Mouse (Mus musculus) lung, postnatal 0 days (tissue): Measurements from ENCODE around the gene Itgb2l. TPM values are rescaled to one million over a fixed set of nuclear protein-coding genes. Genes with fewer than 3 reads are reported as not detected.

Experiments
- ATAC-seq: fragments of 200-750 bp; cut with Nextera tagmentation; 2 replicates; pipeline ENCODE4 v1.8.0; 2017; ENCODE audit warnings: moderate library complexity
- DNase-seq: peaks from one replicate; pipeline ENCODE4 v3.0.0-alpha.2; 2016; ENCODE audit warnings: low spot score
- H3K27ac ChIP-seq: fragments of 300-500 bp; sonication (generic); 2 replicates; pipeline ENCODE4 v1.5.1; 2014; ENCODE audit warnings: antibody characterized with exemption, mild to moderate bottlenecking, low read length, mixed read lengths
- H3K27me3 ChIP-seq: fragments of 300-500 bp; sonication (generic); replicated peaks from 2 replicates; pipeline ENCODE4 v1.6.1; 2014; ENCODE audit warnings: low read length, mixed read lengths; ENCODE audit not compliant: insufficient read depth
- H3K36me3 ChIP-seq: fragments of 300-500 bp; sonication (generic); 2 replicates; pipeline ENCODE4 v1.6.1; 2014; ENCODE audit warnings: low read length, mixed read lengths; ENCODE audit not compliant: insufficient read depth
- H3K4me1 ChIP-seq: fragments of 300-500 bp; sonication (generic); 2 replicates; pipeline ENCODE4 v1.6.1; 2014; ENCODE audit warnings: antibody characterized with exemption, low read depth, low read length, mixed read lengths; ENCODE audit not compliant: insufficient read depth
- H3K4me2 ChIP-seq: fragments of 300-500 bp; sonication (generic); replicated peaks from 2 replicates; pipeline ENCODE4 v1.6.1; 2014; ENCODE audit warnings: low read depth, mild to moderate bottlenecking, low read length, moderate library complexity, mixed read lengths
- H3K4me3 ChIP-seq: fragments of 300-500 bp; sonication (generic); 2 replicates; pipeline ENCODE4 v1.5.1; 2014; ENCODE audit warnings: low read depth, low read length
- H3K9ac ChIP-seq: fragments of 300-500 bp; sonication (generic); replicated peaks from 2 replicates; pipeline ENCODE4 v1.6.1; 2014; ENCODE audit warnings: low read depth, mild to moderate bottlenecking
- H3K9me3 ChIP-seq: fragments of 300-500 bp; sonication (generic); 2 replicates; pipeline ENCODE4 v1.6.1; 2016; ENCODE audit warnings: low read length, mixed read lengths
- CTCF ChIP-seq: IDR thresholded peaks from 2 replicates; pipeline ENCODE4 v1.5.1; 2016; ENCODE audit warnings: antibody characterized with exemption, mild to moderate bottlenecking
- EP300 ChIP-seq: IDR thresholded peaks from 2 replicates; pipeline ENCODE4 v1.6.1; 2016; ENCODE audit warnings: antibody characterized with exemption, mild to moderate bottlenecking, control low read depth
- WGBS: fragments of 180-500 bp; shearing (Covaris S2); extraction: QIAGEN DNeasy Blood & Tissue Kit; methylation state at CpG from one replicate; pipeline ENCODE4 v1.1.7; 2014; 5-methylcytosine and 5-hydroxymethylcytosine counted together
- polyA plus RNA-seq: library from polyadenylated mRNA; unstranded; fragments of >200 nt; fragmentation: Nextera tagmentation; extraction: Ambion mirVana; gene quantifications from 2 replicates; pipeline ENCODE4 v1.2.1, GENCODE M21; 2015

Itgb2l gene
- polyA plus RNA-seq, 1 experiment from 2014 or later: 0.93 TPM

DNA sequence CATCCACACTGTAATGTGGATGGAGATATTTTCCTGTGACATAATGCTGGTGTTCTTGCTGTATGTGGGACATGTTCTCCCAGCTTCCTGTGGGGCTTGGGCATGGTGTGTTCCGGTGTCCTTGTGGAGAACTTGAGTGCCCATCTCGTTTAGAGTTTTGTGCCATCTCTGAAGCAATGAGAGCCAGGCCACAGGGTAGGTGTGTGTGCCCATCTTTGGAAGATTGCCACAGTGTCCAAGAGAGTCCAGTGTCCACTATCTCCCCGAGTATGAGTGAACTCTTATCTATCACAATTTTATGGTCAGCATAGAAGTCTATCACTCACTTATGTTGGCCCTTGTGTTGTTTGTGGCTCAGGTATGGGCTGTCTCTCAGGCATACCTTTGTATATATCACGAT, 47.9 kb downstream of the Itgb2l start:
- 66% methylated on average over 4 of the region's 4 CpGs for WGBS
- ATAC-seq (no peak), DNase-seq (no peak)
- Histone ChIP-seq H3K4me3 (no peak overlapping the region), H3K36me3 (no peaks in the 10 kb centered on the region), H3K27ac (no peak overlapping the region), H3K9me3 (no peaks in the 10 kb centered on the region), H3K4me1 (no peaks in the 10 kb centered on the region), H3K27me3 (no peaks in the 10 kb centered on the region), H3K9ac (no peak overlapping the region), H3K4me2 (no peak overlapping the region)
- TF ChIP-seq CTCF: no peak
- TF ChIP-seq EP300: no peak

DNA sequence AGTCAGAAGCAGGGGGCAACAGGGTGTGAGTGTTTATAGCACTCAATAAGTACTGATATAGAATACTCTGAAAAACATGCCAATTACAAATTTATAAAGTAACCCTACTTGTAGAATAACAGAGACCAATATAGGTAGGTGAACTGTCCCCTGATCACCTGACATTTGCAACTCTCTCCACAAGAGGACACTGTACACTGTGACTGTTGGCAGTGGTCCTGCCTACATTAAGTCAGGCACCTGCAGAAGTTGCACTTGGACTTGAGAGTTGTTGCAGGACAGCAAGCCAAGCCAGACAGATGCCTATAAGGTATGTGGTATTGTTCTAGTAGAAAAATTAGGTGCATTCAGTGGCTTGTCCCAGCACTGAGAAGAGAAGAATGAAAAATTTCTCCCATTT, 52.3 kb downstream of the Itgb2l start:
- Histone ChIP-seq H3K4me3 (no peak overlapping the region), H3K36me3 (no peaks in the 10 kb centered on the region), H3K4me1 (no peaks in the 10 kb centered on the region), H3K27me3 (no peaks in the 10 kb centered on the region), H3K9ac (no peak overlapping the region), H3K27ac (no peak overlapping the region), H3K9me3 (no peaks in the 10 kb centered on the region), H3K4me2 (no peak overlapping the region)
- DNase-seq (no peak), ATAC-seq (no peak)
- TF ChIP-seq CTCF (peak; percentile 41), EP300 (no peak)

DNA sequence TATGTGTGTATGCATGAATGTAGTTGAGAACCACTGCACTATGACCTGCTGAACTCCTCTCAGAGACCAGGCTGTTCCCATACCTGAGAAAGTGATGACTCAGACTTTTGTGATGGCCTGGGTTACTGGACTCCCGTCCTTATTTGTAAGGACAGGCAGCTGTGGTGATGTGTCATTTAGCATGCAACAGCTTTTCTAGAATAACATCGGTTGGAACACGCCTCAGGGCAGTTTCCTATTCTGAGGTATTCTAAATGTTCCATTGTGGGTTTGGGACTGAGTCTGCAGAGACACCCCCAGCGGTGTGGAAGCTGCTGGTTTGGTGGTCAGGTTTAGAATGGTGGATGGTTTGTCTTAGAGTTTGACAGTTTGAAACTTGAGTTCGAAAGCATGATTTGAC, 54.9 kb downstream of the Itgb2l start:
- ATAC-seq (no peak), DNase-seq (no peak)
- no peaks in the 10 kb centered on the region for H3K9me3 ChIP-seq
- no peak overlapping the region for H3K4me2 ChIP-seq
- no peak overlapping the region for H3K9ac ChIP-seq
- TF ChIP-seq EP300 (no peak), CTCF (no peak)
- H3K27ac ChIP-seq: no peak overlapping the region
- H3K27me3 ChIP-seq: no peaks in the 10 kb centered on the region
- H3K4me3 ChIP-seq: no peak overlapping the region
- H3K36me3 ChIP-seq: no peaks in the 10 kb centered on the region
- no peaks in the 10 kb centered on the region for H3K4me1 ChIP-seq
- WGBS: 72% methylated on average over 5 of the region's 5 CpGs

DNA sequence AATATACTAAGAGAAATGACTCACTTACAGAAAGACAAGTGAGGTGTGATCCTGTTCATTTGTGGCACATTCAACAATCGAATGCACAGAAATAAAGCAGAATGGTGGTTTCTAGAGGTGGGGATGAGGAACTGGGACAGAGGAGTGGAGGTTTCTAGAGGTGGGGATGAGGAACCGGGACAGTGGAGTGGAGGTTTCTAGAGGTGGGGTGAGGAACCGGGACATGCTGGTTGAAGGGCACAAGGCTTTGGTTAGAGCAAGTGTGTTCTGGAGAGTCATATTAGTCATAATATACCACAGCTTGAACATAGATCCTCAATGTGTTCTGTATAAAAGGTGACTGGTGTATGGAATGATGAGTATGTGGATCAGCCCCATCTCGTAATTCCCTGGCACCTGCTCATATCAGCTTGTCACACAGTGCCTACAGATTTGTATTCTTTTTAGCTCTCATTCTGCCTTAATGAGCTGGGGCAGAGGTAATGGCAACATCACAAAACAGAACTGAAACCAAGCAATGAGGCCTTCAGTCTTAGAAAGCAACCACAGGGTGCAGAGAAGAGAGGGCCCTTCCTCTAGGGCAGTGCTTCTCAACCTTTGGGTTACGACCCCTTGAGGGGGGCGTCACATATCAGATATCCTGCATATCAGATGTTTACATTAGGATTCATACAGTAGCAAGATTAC, 55.6 kb downstream of the Itgb2l start:
- no peak overlapping the region for H3K9ac ChIP-seq
- TF ChIP-seq CTCF (no peak), EP300 (no peak)
- DNase-seq (no peak), ATAC-seq (no peak)
- no peak overlapping the region for H3K27ac ChIP-seq
- H3K36me3 ChIP-seq: no peaks in the 10 kb centered on the region
- no peaks in the 10 kb centered on the region for H3K27me3 ChIP-seq
- H3K4me1 ChIP-seq: no peaks in the 10 kb centered on the region
- WGBS: 77% methylated on average over 6 of the region's 6 CpGs
- no peaks in the 10 kb centered on the region for H3K9me3 ChIP-seq
- no peak overlapping the region for H3K4me3 ChIP-seq
- no peak overlapping the region for H3K4me2 ChIP-seq

DNA sequence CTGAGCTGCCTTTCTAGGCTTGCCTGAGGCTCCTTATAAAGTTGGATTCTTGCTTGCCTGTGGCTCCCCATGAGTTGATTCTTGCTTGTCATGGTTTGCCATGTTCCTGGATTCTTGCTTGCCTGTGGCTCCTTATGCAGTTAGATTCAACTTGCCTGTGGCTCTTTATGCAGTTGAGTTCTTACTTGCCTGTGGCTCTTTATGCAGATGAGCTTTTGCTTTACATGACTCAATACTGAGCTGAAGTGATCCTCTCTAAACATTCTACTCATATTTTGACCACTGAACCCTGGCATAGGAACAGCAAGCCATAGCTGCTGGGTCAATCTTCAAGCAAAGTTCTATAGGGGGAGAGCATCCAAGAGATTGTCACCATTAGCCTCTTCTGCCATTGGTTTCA, 58.7 kb downstream of the Itgb2l start:
- ATAC-seq (no peak), DNase-seq (no peak)
- Histone ChIP-seq H3K27ac (no peak overlapping the region), H3K9ac (no peak overlapping the region), H3K4me3 (no peak overlapping the region), H3K27me3 (no peaks in the 10 kb centered on the region), H3K36me3 (no peaks in the 10 kb centered on the region), H3K4me2 (no peak overlapping the region), H3K4me1 (no peaks in the 10 kb centered on the region), H3K9me3 (no peaks in the 10 kb centered on the region)
- no peak for TF ChIP-seq EP300
- TF ChIP-seq CTCF: no peak

DNA sequence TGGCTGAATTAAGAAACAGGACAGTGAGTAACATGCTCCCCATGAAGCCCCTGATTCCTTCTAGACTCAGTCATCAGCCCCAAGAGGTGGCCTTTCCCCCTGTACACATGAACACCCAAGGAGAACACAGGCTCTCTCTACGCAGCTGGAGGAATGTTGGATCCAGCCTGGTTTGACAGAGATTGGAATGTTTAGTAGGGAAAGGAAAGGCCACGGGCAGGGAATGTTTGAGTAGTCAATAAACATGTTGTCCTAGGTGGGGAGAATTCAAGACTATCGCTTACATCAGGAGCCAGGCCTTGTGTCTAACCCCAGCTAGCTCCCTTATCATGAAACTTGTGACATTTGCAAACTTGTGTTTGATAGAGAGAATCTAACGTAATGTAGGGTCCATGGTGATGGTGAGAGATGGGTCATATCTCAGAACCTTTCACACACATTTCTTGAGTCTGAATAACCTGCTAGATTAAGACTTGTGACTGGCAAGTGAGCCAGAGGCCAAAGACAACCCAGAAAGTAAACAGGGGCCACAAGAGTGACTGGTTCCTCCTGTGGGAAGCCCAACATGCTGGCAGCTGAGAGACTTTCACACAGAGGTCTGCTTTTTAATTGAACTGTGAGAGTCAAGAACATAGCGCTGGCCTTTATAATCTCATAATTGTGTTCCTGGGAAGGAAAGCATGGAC, 60.8 kb downstream of the Itgb2l start:
- ATAC-seq (peak; percentile 53; the same call in 1 of the 2 replicates), DNase-seq (no peak)
- H3K9me3 ChIP-seq: no peaks in the 10 kb centered on the region
- no peak overlapping the region for H3K4me3 ChIP-seq
- H3K27ac ChIP-seq: no peak overlapping the region
- WGBS: 52% methylated on average over 5 of the region's 5 CpGs
- H3K4me1 ChIP-seq: no peaks in the 10 kb centered on the region
- no peaks in the 10 kb centered on the region for H3K36me3 ChIP-seq
- no peaks in the 10 kb centered on the region for H3K27me3 ChIP-seq
- no peak overlapping the region for H3K4me2 ChIP-seq
- H3K9ac ChIP-seq: no peak overlapping the region
- TF ChIP-seq EP300 (no peak), CTCF (no peak)
